Mouse (Mus musculus) thymus, postnatal 25 days (tissue): Measurements from ENCODE around the gene Sp6.
A peak's percentile ranks its signal among the peaks of the same experiment; 100 is the strongest.

Experiments
- DNase-seq: peaks from one replicate; pipeline ENCODE4 v3.0.0; 2022

Gene Sp6

GRCm38 (mm10) chr11:97025721-97026344 is 12.6 kb downstream of the Sp6 start:
- DNase-seq = peak; percentile 94

- peak; percentile 85 for DNase-seq
Measured at GRCm38 (mm10) chr11:97029686-97030417, 16.7 kb downstream of the Sp6 start, which contains the start of gene Scrn2. Gene Scrn2, plus strand, starts transcription at chr11:97029938.

GRCm38 (mm10) chr11:97030426-97030825 is 17.2 kb downstream of the Sp6 start:
- DNase-seq = no peak

- DNase-seq = no peak
Measured at GRCm38 (mm10) chr11:97031977-97032376, 18.8 kb downstream of the Sp6 start.

GRCm38 (mm10) chr11:97032499-97032898 is 19.3 kb downstream of the Sp6 start:
- no peak for DNase-seq

GRCm38 (mm10) chr11:97033781-97034180 is 20.6 kb downstream of the Sp6 start:
- DNase-seq = no peak

- DNase-seq = no peak
Measured at GRCm38 (mm10) chr11:97036141-97036540, 22.9 kb downstream of the Sp6 start.

- no peak for DNase-seq
Measured at GRCm38 (mm10) chr11:97038881-97039280, 25.7 kb downstream of the Sp6 start.

- DNase-seq = no peak
Measured at GRCm38 (mm10) chr11:97040301-97041021, 27.3 kb downstream of the Sp6 start.

- DNase-seq = peak; percentile 91
Measured at GRCm38 (mm10) chr11:97041022-97041899, 28.1 kb downstream of the Sp6 start, which contains the start of the genes Lrrc46 and Mrpl10. Gene Lrrc46, minus strand, starts transcription at chr11:97041407. Gene Mrpl10, plus strand, starts transcription at chr11:97041560.

- no peak for DNase-seq
Measured at GRCm38 (mm10) chr11:97044902-97045301, 31.7 kb downstream of the Sp6 start.

GRCm38 (mm10) chr11:97045861-97046260 is 32.7 kb downstream of the Sp6 start:
- no peak for DNase-seq

GRCm38 (mm10) chr11:97048090-97048650 is 35.0 kb downstream of the Sp6 start:
- no peak for DNase-seq

- DNase-seq = no peak
Measured at GRCm38 (mm10) chr11:97049492-97050085, 36.4 kb downstream of the Sp6 start.

- peak; percentile 87 for DNase-seq
Measured at GRCm38 (mm10) chr11:97050216-97050943, 37.2 kb downstream of the Sp6 start, which contains the start of gene Osbpl7. Gene Osbpl7, plus strand, starts transcription at chr11:97050628.

- DNase-seq = no peak
Measured at GRCm38 (mm10) chr11:97050944-97051586, 37.9 kb downstream of the Sp6 start.

GRCm38 (mm10) chr11:97052219-97052646 is 39.0 kb downstream of the Sp6 start:
- no peak for DNase-seq

- no peak for DNase-seq
Measured at GRCm38 (mm10) chr11:97063274-97063920, 50.2 kb downstream of the Sp6 start.

GRCm38 (mm10) chr11:97063921-97064295 is 50.7 kb downstream of the Sp6 start:
- no peak for DNase-seq
